Mouse (Mus musculus) CH12.LX (cell line): ENCODE measurements around the gene Nek6. TPM values are rescaled to one million over a fixed set of nuclear protein-coding genes. Genes with fewer than 3 reads are reported as not detected.
A peak's percentile ranks its signal among the peaks of the same experiment; 100 is the strongest.

Experiments
- DNase-seq: peaks from one replicate; pipeline ENCODE4 v3.0.0-alpha.2; 2013; ENCODE audit errors: extremely low read depth
- H3K27ac ChIP-seq: 2 replicates; pipeline ENCODE4 v1.5.1; 2012; ENCODE audit warnings: low read depth, mild to moderate bottlenecking, control low read depth, moderate library complexity; ENCODE audit not compliant: insufficient read depth
- H3K27me3 ChIP-seq: replicated peaks from 2 replicates; pipeline ENCODE3; 2012; ENCODE audit warnings: inconsistent platforms
- H3K36me3 ChIP-seq, 2 experiments: replicated peaks in 1 of 2; 2 replicates each; pipeline versions ENCODE3 to v1.6.1; 2012; ENCODE audit warnings: inconsistent platforms in 1 of 2, low read length in 1 of 2, mild to moderate bottlenecking in 1 of 2, mixed read lengths in 1 of 2, moderate library complexity in 1 of 2; ENCODE audit not compliant: control insufficient read depth in 1 of 2, insufficient read depth in 1 of 2
- H3K4me1 ChIP-seq, 2 experiments: 2 replicates each; pipeline ENCODE4 v1.6.1; 2012; ENCODE audit warnings: inconsistent platforms in 1 of 2, moderate library complexity in 1 of 2; ENCODE audit not compliant: insufficient read depth in 2 of 2, control insufficient read depth in 1 of 2
- H3K4me2 ChIP-seq: 2 replicates; pipeline ENCODE4 v1.6.1; 2012; ENCODE audit warnings: low read depth, mild to moderate bottlenecking, control low read depth; ENCODE audit not compliant: poor library complexity, insufficient read depth, severe bottlenecking
- H3K4me3 ChIP-seq, 3 experiments: fragments of 150-350 bp in 1 of 3; sonication (generic) in 1 of 3; replicated peaks in 1 of 3; 2 replicates each; pipeline versions ENCODE3 to v1.5.1; 2011 to 2012; ENCODE audit warnings: low read depth in 2 of 3, low read length in 2 of 3, mild to moderate bottlenecking in 2 of 3, moderate library complexity in 2 of 3, control low read depth in 1 of 3, improper control_type of control experiment in 1 of 3, inconsistent platforms in 1 of 3, mixed read lengths in 1 of 3; ENCODE audit not compliant: poor library complexity in 1 of 3
- H3K79me2 ChIP-seq: replicated peaks from 2 replicates; pipeline ENCODE4 v1.6.1; 2012; ENCODE audit warnings: mild to moderate bottlenecking, moderate library complexity; ENCODE audit not compliant: control insufficient read depth, poor library complexity, insufficient read depth, severe bottlenecking; ENCODE audit errors: extremely low read depth
- H3K9ac ChIP-seq: 2 replicates; pipeline ENCODE4 v1.6.1; 2012; ENCODE audit warnings: low read depth, mild to moderate bottlenecking, control low read depth, moderate library complexity; ENCODE audit not compliant: insufficient read depth
- H3K9me3 ChIP-seq: replicated peaks from 2 replicates; pipeline ENCODE3; 2012; ENCODE audit warnings: low read length, inconsistent platforms, mixed read lengths
- CHD1 ChIP-seq: IDR thresholded peaks from 2 replicates; pipeline ENCODE4 v1.6.1; 2012; ENCODE audit warnings: low read depth, low read length, improper control_type of control experiment, inconsistent platforms
- E2F4 ChIP-seq: IDR thresholded peaks from 2 replicates; pipeline ENCODE4 v1.6.1; 2011; ENCODE audit warnings: low read depth, low read length, improper control_type of control experiment; ENCODE audit not compliant: insufficient replicate concordance
- GABPA ChIP-seq: IDR thresholded peaks from 2 replicates; pipeline ENCODE4 v1.6.1; 2012; ENCODE audit warnings: low read depth, low read length, improper control_type of control experiment, inconsistent platforms; ENCODE audit not compliant: insufficient replicate concordance
- HCFC1 ChIP-seq: IDR thresholded peaks from 2 replicates; pipeline ENCODE4 v1.6.1; 2012; ENCODE audit warnings: low read depth, mild to moderate bottlenecking, inconsistent platforms, low read length, improper control_type of control experiment
- IRF4 ChIP-seq: IDR thresholded peaks from 2 replicates; pipeline ENCODE4 v1.6.1; 2014; ENCODE audit warnings: low read depth, mild to moderate bottlenecking, inconsistent platforms, low read length, improper control_type of control experiment
- JUN ChIP-seq: IDR thresholded peaks from 2 replicates; pipeline ENCODE4 v1.6.1; 2011; ENCODE audit warnings: low read depth, mild to moderate bottlenecking, low read length, improper control_type of control experiment, moderate library complexity; ENCODE audit not compliant: insufficient read depth
- MEF2A ChIP-seq: IDR thresholded peaks from 2 replicates; pipeline ENCODE4 v1.6.1; 2014; ENCODE audit warnings: low read depth, mild to moderate bottlenecking, inconsistent platforms, low read length, improper control_type of control experiment, borderline replicate concordance
- NELFE ChIP-seq: IDR thresholded peaks from 2 replicates; pipeline ENCODE4 v1.6.1; 2011; ENCODE audit warnings: low read depth, low read length, improper control_type of control experiment
- RCOR1 ChIP-seq: conservative IDR thresholded peaks from 2 replicates; pipeline ENCODE4 v1.6.1; 2012; ENCODE audit warnings: low read depth, mild to moderate bottlenecking, inconsistent platforms, low read length, improper control_type of control experiment
- SIN3A ChIP-seq: IDR thresholded peaks from 2 replicates; pipeline ENCODE4 v1.6.1; 2012; ENCODE audit warnings: low read length, improper control_type of control experiment, inconsistent platforms
- SMC3 ChIP-seq: IDR thresholded peaks from 2 replicates; pipeline ENCODE4 v1.6.1; 2011; ENCODE audit warnings: low read depth, low read length, improper control_type of control experiment
- TCF12 ChIP-seq: IDR thresholded peaks from 2 replicates; pipeline ENCODE4 v1.6.1; 2014; ENCODE audit warnings: low read depth, mild to moderate bottlenecking, inconsistent platforms, low read length, improper control_type of control experiment
- UBTF ChIP-seq: IDR thresholded peaks from 2 replicates; pipeline ENCODE4 v1.6.1; 2012; ENCODE audit warnings: low read depth, mild to moderate bottlenecking, inconsistent platforms, low read length, improper control_type of control experiment, moderate library complexity
- ZC3H11A ChIP-seq: IDR thresholded peaks from 2 replicates; pipeline ENCODE4 v1.6.1; 2012; ENCODE audit warnings: low read depth, mild to moderate bottlenecking, inconsistent platforms, low read length, improper control_type of control experiment
- ZNF384 ChIP-seq: IDR thresholded peaks from 2 replicates; pipeline ENCODE4 v1.6.1; 2012; ENCODE audit warnings: low read depth, low read length, improper control_type of control experiment, inconsistent platforms
- dilution Hi-C: fragments of 300-500 bp; cut with MboI; formaldehyde crosslinking; loops from 2 replicates; pipeline ENCODE4 v1.14.3; 2020; ENCODE audit warnings: low sequenced_read_pairs; ENCODE audit not compliant: extremely low pct_unique_long_range_greater_than_20kb, extremely low pct_ligation_motif_present
- in situ Hi-C: fragments of 300-500 bp; cut with MboI; formaldehyde crosslinking; loops from 3 replicates; pipeline ENCODE4 v1.14.3; 2019; ENCODE audit warnings: low sequenced_read_pairs, low pct_ligation_motif_present, low pct_unique_long_range_greater_than_20kb, mixed read lengths
- polyA plus RNA-seq: library from polyadenylated mRNA; unstranded; fragments of >175 nt; gene quantifications from 2 replicates; pipeline ENCODE4 v1.2.1, GENCODE M21; 2012; ENCODE audit warnings: low read depth; ENCODE audit not compliant: insufficient read length
- total RNA-seq, 2 experiments: library from RNA; depleted of rRNA; stranded (reverse); fragments of 300-350 nt in 1 of 2; fragments of >200 nt in 1 of 2; gene quantifications; 2 replicates each; pipeline ENCODE4 v1.2.3; 2012 to 2014

Nek6 gene
- total and polyA plus RNA-seq, 3 experiments, result 31.0 to 39.9 (median 36.7) TPM

GRCm38 (mm10) chr2:38541570-38541969, 30.1 kb downstream of the Nek6 start:
- H3K4me1 ChIP-seq, result peaks cover 65 to 99% of the 10 kb centered on the region in 2 experiments
- peaks cover 0 to 21% of the 10 kb centered on the region in 2 experiments for H3K36me3 ChIP-seq
- H3K9me3 ChIP-seq, result no peaks in the 10 kb centered on the region
- H3K79me2 ChIP-seq, result peaks cover 7% of the 10 kb centered on the region
- dilution Hi-C loops, result no loop called here
- no peak for DNase-seq
- H3K27me3 ChIP-seq, result no peaks in the 10 kb centered on the region
- H3K4me3 ChIP-seq, result no peak overlapping the region
- peak overlapping the region; percentile 85 for H3K27ac ChIP-seq
- H3K4me2 ChIP-seq, result peak overlapping the region; percentile 46
- in situ Hi-C loops, result no loop called here
- TF ChIP-seq UBTF, result no peak
- TF ChIP-seq ZNF384, result no peak
- no peak for TF ChIP-seq TCF12
- TF ChIP-seq CHD1, result 0 out of 2 replicates have a peak, but pooled peaks have one; percentile 2
- TF ChIP-seq IRF4, result no peak
- H3K9ac ChIP-seq, result peak overlapping the region; percentile 1; the same call in 1 of the 2 replicates

GRCm38 (mm10) chr2:38542366-38542765, 30.9 kb downstream of the Nek6 start:
- Histone ChIP-seq H3K4me2 (peak overlapping the region; percentile 46), H3K36me3 (peaks cover 0 to 20% of the 10 kb centered on the region in 2 experiments), H3K9me3 (no peaks in the 10 kb centered on the region), H3K27ac (peak overlapping the region; percentile 85), H3K9ac (peak overlapping the region; percentile 1; the same call in 1 of the 2 replicates), H3K4me3 (no peak overlapping the region), H3K79me2 (peaks cover 7% of the 10 kb centered on the region), H3K4me1 (peaks cover 68 to 99% of the 10 kb centered on the region in 2 experiments), H3K27me3 (no peaks in the 10 kb centered on the region)
- dilution Hi-C loops, result no loop called here
- DNase-seq, result peak; percentile 23
- no peak for TF ChIP-seq ZC3H11A
- TF ChIP-seq MEF2A, result 0 out of 2 replicates have a peak, but pooled peaks have one; percentile 15
- TF ChIP-seq NELFE, result 0 out of 2 replicates have a peak, but pooled peaks have one; percentile 5
- TF ChIP-seq SIN3A, result 0 out of 2 replicates have a peak, but pooled peaks have one; percentile 53
- no peak for TF ChIP-seq SMC3
- in situ Hi-C loops, result no loop called here

GRCm38 (mm10) chr2:38543158-38543557, 31.7 kb downstream of the Nek6 start:
- Histone ChIP-seq H3K4me1 (peaks cover 74 to 98% of the 10 kb centered on the region in 2 experiments), H3K4me3 (no peak overlapping the region), H3K79me2 (peaks cover 7% of the 10 kb centered on the region), H3K27me3 (no peaks in the 10 kb centered on the region)
- no peak for DNase-seq
- dilution Hi-C loops, result no loop called here
- TF ChIP-seq GABPA, result no peak
- TF ChIP-seq NELFE, result no peak
- no peak for TF ChIP-seq RCOR1
- TF ChIP-seq HCFC1, result no peak
- no peak for TF ChIP-seq MEF2A
- TF ChIP-seq UBTF, result no peak
- no peak for TF ChIP-seq E2F4
- no peak; the same call in 1 of the 2 replicates for TF ChIP-seq JUN
- TF ChIP-seq, all 38 proteins: peak for 0
- H3K4me2 ChIP-seq, result no peak overlapping the region
- no peaks in the 10 kb centered on the region for H3K9me3 ChIP-seq
- peaks cover 0 to 15% of the 10 kb centered on the region in 2 experiments for H3K36me3 ChIP-seq
- in situ Hi-C loops, result no loop called here
- H3K27ac ChIP-seq, result no peak overlapping the region
- no peak overlapping the region for H3K9ac ChIP-seq
